Mouse (Mus musculus): ENCODE measurements at regions not wholly inside any gene's neighbourhood (a gene's known extent, or its start where the extent isn't known, plus 50 kb on each side); places are given as distances from the start of the nearest gene placed in this dataset.
A peak's percentile ranks its signal among the peaks of the same experiment; 100 is the strongest.
"Not testable (repeated sequence)": the region's sequence is repeated elsewhere in the genome, so short reads cannot be mapped to it uniquely, and the experiment has no call there.

- DNase-seq (ENCODE audit: low spot score), result no peak
Measured at GRCm38 (mm10) chr2:57185151-57185550, 52.3 kb upstream of the Gpd2 start.

GRCm38 (mm10) chr2:57183108-57183507 is 54.3 kb upstream of the Gpd2 start:
- DNase-seq (ENCODE audit: low spot score), result not testable (repeated sequence)

GRCm38 (mm10) chr2:57181692-57182541 is 55.5 kb upstream of the Gpd2 start:
- DNase-seq (ENCODE audit: low spot score), result peak; percentile 96

- no peak for DNase-seq (ENCODE audit: low spot score)
Measured at GRCm38 (mm10) chr2:57181350-57181691, 56.1 kb upstream of the Gpd2 start.

- no peak for DNase-seq (ENCODE audit: low spot score)
Measured at GRCm38 (mm10) chr2:57178056-57178455, 54.3 kb upstream of the Nr4a2 start.

- no peak for DNase-seq (ENCODE audit: low spot score)
Measured at GRCm38 (mm10) chr2:57176547-57176946, 52.7 kb upstream of the Nr4a2 start.

GRCm38 (mm10) chr2:57175219-57175618 is 51.4 kb upstream of the Nr4a2 start:
- no peak for DNase-seq (ENCODE audit: low spot score)

Measured in embryo, embryonic 10.5 days (tissue).